Mouse (Mus musculus) small intestine, adult 2 months (tissue): ENCODE measurements around the gene Gm43638. TPM values are rescaled to one million over a fixed set of nuclear protein-coding genes. Genes with fewer than 3 reads are reported as not detected.
"Not testable (repeated sequence)": the region's sequence is repeated elsewhere in the genome, so short reads cannot be mapped to it uniquely, and the experiment has no call there.

Source experiments
- H3K27ac ChIP-seq: fragments of 200-500 bp; 2 replicates; pipeline ENCODE4 v1.5.1; 2012; ENCODE audit warnings: low read depth, low read length, control low read depth, inconsistent platforms; ENCODE audit not compliant: insufficient read depth
- H3K27me3 ChIP-seq: fragments of 200-500 bp; 2 replicates; pipeline ENCODE4 v1.6.1; 2012; ENCODE audit warnings: mild to moderate bottlenecking, moderate library complexity, low read length, inconsistent platforms; ENCODE audit not compliant: control insufficient read depth, insufficient read depth
- H3K36me3 ChIP-seq: fragments of 200-500 bp; 2 replicates; pipeline ENCODE4 v1.6.1; 2012; ENCODE audit warnings: mild to moderate bottlenecking, low read length, control low read depth, inconsistent platforms; ENCODE audit not compliant: control insufficient read depth, insufficient read depth
- H3K4me1 ChIP-seq: fragments of 200-500 bp; 2 replicates; pipeline ENCODE4 v1.6.1; 2012; ENCODE audit warnings: low read length, inconsistent platforms, mixed read lengths; ENCODE audit not compliant: control insufficient read depth, insufficient read depth, insufficient read length
- H3K4me3 ChIP-seq: fragments of 200-500 bp; 2 replicates; pipeline ENCODE4 v1.5.1; 2012; ENCODE audit warnings: low read depth, mild to moderate bottlenecking, control low read depth, inconsistent platforms, low read length, moderate library complexity
- CTCF ChIP-seq: fragments of 200-500 bp; IDR thresholded peaks from 2 replicates; pipeline ENCODE4 v1.5.1; 2012; ENCODE audit warnings: low read depth, mild to moderate bottlenecking, control low read depth, inconsistent platforms, low read length, moderate library complexity, mixed read lengths; ENCODE audit not compliant: insufficient replicate concordance, insufficient read length; ENCODE audit errors: extremely low read depth
- POLR2A ChIP-seq: fragments of 200-500 bp; IDR thresholded peaks from 2 replicates; pipeline ENCODE4 v1.6.1; 2012; ENCODE audit warnings: low read depth, mild to moderate bottlenecking, control low read depth, inconsistent platforms, low read length, moderate library complexity
- WGBS: fragments of 180-500 bp; shearing (Covaris S2); methylation state at CpG from one replicate; pipeline ENCODE4 v1.1.7; 2018; 5-methylcytosine and 5-hydroxymethylcytosine counted together
- polyA plus RNA-seq: library from polyadenylated mRNA; depleted of rRNA; stranded (reverse); fragments of >200 nt; gene quantifications from 2 replicates; pipeline ENCODE4 v1.2.3, GENCODE M21; 2012; rRNA removed

Gene Gm43638
- polyA plus RNA-seq, 1 experiment = not detected

DNA sequence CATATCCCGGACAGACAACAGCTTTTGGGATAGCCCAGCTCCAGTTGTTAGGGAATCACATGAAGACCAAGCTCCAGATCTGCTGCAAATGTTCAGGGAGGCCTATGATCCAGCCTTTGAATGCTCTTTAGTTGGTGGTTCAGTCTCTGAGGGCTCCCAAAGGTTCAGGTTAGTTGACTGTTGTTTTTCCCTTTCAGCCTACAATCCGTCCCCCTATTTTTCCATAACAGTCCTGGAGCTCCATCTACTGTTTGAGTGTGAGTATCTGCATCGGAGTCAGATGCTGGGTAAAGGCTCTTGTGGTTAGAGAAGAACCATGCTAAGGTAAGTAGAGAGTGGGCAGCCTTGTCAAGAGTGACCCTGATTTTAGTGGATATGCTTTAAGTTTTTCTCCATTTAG, 50.3 kb downstream of the Gm43638 start:
- TF ChIP-seq CTCF = no peak
- TF ChIP-seq POLR2A = no peak
- WGBS = 23% methylated on average over 3 of the region's 3 CpGs
- H3K27ac ChIP-seq = no peak overlapping the region

DNA sequence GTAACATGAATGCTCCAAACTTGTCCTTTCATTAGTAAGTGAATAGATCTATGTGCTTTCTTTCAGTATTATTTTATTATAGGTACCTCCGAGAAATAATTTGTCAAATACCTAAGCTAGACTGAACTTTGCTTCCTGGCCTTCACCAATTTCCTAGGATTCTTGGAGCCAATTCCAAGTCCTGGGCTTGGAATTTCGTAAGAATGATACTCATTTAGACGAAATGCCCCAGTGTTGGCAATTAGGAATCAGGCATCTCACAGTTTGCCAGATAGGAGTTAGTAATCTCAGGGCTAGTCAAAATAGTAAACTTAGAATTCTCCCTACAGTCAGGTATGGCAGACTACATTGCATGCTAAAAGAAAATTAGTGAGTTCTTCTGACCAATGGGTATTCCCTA, 60.9 kb downstream of the Gm43638 start:
- H3K27ac ChIP-seq = no peak overlapping the region
- 71% methylated on average over 3 of the region's 3 CpGs for WGBS
- no peaks in the 10 kb centered on the region for H3K36me3 ChIP-seq
- TF ChIP-seq CTCF (no peak), POLR2A (no peak)
- no peaks in the 10 kb centered on the region for H3K27me3 ChIP-seq
- H3K4me1 ChIP-seq = no peaks in the 10 kb centered on the region
- H3K4me3 ChIP-seq = no peak overlapping the region

More for the DNA sequence above, 50.3 kb downstream of the Gm43638 start:
- no peaks in the 10 kb centered on the region for H3K36me3 ChIP-seq
- no peak overlapping the region for H3K4me3 ChIP-seq
- H3K27me3 ChIP-seq = no peaks in the 10 kb centered on the region
- no peaks in the 10 kb centered on the region for H3K4me1 ChIP-seq

DNA sequence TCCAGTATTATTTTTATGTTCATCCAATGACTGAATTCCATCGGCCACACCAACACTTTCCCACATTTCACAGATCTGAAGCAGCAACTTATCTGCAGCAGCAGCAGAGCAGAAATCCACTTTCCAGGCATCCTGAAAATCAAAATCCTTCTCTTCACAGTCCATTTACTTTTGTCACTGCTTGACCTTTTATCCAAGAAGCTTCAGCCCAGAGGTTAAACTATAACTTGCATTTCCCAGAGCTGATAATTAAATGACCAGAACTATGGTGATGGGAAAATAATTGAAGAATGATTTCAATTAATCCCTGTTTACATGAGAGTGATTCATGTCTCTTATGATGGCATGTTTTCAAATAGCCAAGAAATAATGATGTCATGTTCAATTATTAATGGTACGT, 62.6 kb downstream of the Gm43638 start, which contains the start of gene Ugt2b38:
Gene Ugt2b38 (minus strand): TSS at position 163 of the 400 bp plus-strand sequence.
- H3K27ac ChIP-seq, H3K4me1 ChIP-seq, H3K36me3 ChIP-seq, H3K27me3 ChIP-seq, H3K4me3 ChIP-seq: not testable (repeated sequence)
- WGBS = 87% methylated on average over 2 of the region's 2 CpGs

Other genes with a start within 250 kb of the Gm43638 start
- gene Ugt2b37, start 232.0 kb downstream of the Gm43638 start, polyA plus RNA-seq = not detected in 2 replicates
- 4.8 and 11.6 TPM in 2 replicates for gene Ugt2a3, start 149.6 kb downstream of the Gm43638 start, polyA plus RNA-seq
- gene Ugt2b38, start 62.6 kb downstream of the Gm43638 start, polyA plus RNA-seq = 0.90 TPM in 1 of 2 replicates, not detected in the other
- not detected in 2 replicates for gene Ugt2a2, start 4.5 kb downstream of the Gm43638 start, polyA plus RNA-seq
- not detected in 2 replicates for gene Ugt2a1, start 4.1 kb upstream of the Gm43638 start, polyA plus RNA-seq
- gene Sult1b1, start 51.4 kb upstream of the Gm43638 start, polyA plus RNA-seq = 3.5 and 7.8 TPM in 2 replicates
- 0.67 and 1.6 TPM in 2 replicates for gene Sult1d1, start 82.2 kb upstream of the Gm43638 start, polyA plus RNA-seq
- not detected in 2 replicates for gene Sult1e1, start 104.8 kb upstream of the Gm43638 start, polyA plus RNA-seq
- not detected in 2 replicates for gene Csn1s1, start 179.4 kb upstream of the Gm43638 start, polyA plus RNA-seq
- 0.28 TPM in 1 of 2 replicates, not detected in the other for gene Csn2, start 212.8 kb upstream of the Gm43638 start, polyA plus RNA-seq